Mouse (Mus musculus) CD4-positive, CD25-positive, alpha-beta regulatory T cell, adult 2 months (primary cell): ENCODE data around the gene Foxc1.

Experiments used
- DNase-seq: peaks from one replicate; pipeline ENCODE4 v3.0.0-alpha.2; 2012; ENCODE audit warnings: low read depth, low spot score

Gene Foxc1

GRCm38 (mm10) chr13:31806428-31806832, at the start of gene Foxc1:
Gene Foxc1 (plus strand): TSS chr13:31806633.
- DNase-seq, result peak; percentile 42

- no peak for DNase-seq
These were observed 46.0 kb upstream of the Foxc1 start for GRCm38 (mm10) chr13:31760411-31760810.

- no peak for DNase-seq
These were observed 45.4 kb upstream of the Foxc1 start for GRCm38 (mm10) chr13:31761057-31761456.

- no peak for DNase-seq
These were observed 42.0 kb upstream of the Foxc1 start for GRCm38 (mm10) chr13:31764419-31764818.

- no peak for DNase-seq
These were observed 40.9 kb upstream of the Foxc1 start for GRCm38 (mm10) chr13:31765564-31765963.

GRCm38 (mm10) chr13:31772882-31773281, 33.6 kb upstream of the Foxc1 start:
- DNase-seq, result no peak

GRCm38 (mm10) chr13:31775762-31776161, 30.7 kb upstream of the Foxc1 start:
- no peak for DNase-seq

GRCm38 (mm10) chr13:31779281-31779981, 27.0 kb upstream of the Foxc1 start:
- DNase-seq, result no peak

GRCm38 (mm10) chr13:31780299-31780698, 26.1 kb upstream of the Foxc1 start:
- no peak for DNase-seq

GRCm38 (mm10) chr13:31782063-31782462, 24.4 kb upstream of the Foxc1 start:
- DNase-seq, result no peak

GRCm38 (mm10) chr13:31784757-31785156, 21.7 kb upstream of the Foxc1 start:
- DNase-seq, result no peak

GRCm38 (mm10) chr13:31792480-31793132, 13.8 kb upstream of the Foxc1 start:
- peak; percentile 50 for DNase-seq

- DNase-seq, result no peak
These were observed 13.3 kb upstream of the Foxc1 start for GRCm38 (mm10) chr13:31793163-31793562.

- DNase-seq, result no peak
These were observed 9.1 kb upstream of the Foxc1 start for GRCm38 (mm10) chr13:31797346-31797745.

GRCm38 (mm10) chr13:31798075-31798474, 8.4 kb upstream of the Foxc1 start:
- DNase-seq, result no peak

GRCm38 (mm10) chr13:31800581-31801576, 5.6 kb upstream of the Foxc1 start:
- DNase-seq, result peak; percentile 83

- peak; percentile 3 for DNase-seq
These were observed 4.6 kb upstream of the Foxc1 start for GRCm38 (mm10) chr13:31801703-31802305.

GRCm38 (mm10) chr13:31802447-31802846, 4.0 kb upstream of the Foxc1 start:
- DNase-seq, result no peak

GRCm38 (mm10) chr13:31803166-31804093, 3.0 kb upstream of the Foxc1 start:
- peak; percentile 3 for DNase-seq

- DNase-seq, result no peak
These were observed 1.9 kb upstream of the Foxc1 start for GRCm38 (mm10) chr13:31804571-31804970.
